Mouse (Mus musculus): ENCODE data around the gene Eif3a.

Eif3a gene

GRCm38 (mm10) chr19:60790551-60791161, at the start of gene Eif3a:
Gene Eif3a (minus strand): TSS chr19:60790658.
- peak; percentile 92 for DNase-seq (ENCODE audit: low read depth in 2 of 2, low spot score in 2 of 2)

GRCm38 (mm10) chr19:60837747-60838146, 47.3 kb upstream of the Eif3a start:
- DNase-seq (ENCODE audit: low read depth in 2 of 2, low spot score in 2 of 2): peak; percentile 67 to 77

GRCm38 (mm10) chr19:60818677-60819076, 28.2 kb upstream of the Eif3a start:
- no peak for DNase-seq (ENCODE audit: low read depth in 2 of 2, low spot score in 2 of 2)

GRCm38 (mm10) chr19:60813133-60813532, 22.7 kb upstream of the Eif3a start:
- DNase-seq (ENCODE audit: low read depth in 2 of 2, low spot score in 2 of 2): no peak

- no peak for DNase-seq (ENCODE audit: low read depth in 2 of 2, low spot score in 2 of 2)
These were observed 21.6 kb upstream of the Eif3a start for GRCm38 (mm10) chr19:60812036-60812389.

GRCm38 (mm10) chr19:60811098-60812035, 20.9 kb upstream of the Eif3a start, which contains the start of gene Fam45a:
Gene Fam45a (plus strand): TSS chr19:60811585.
- peak; percentile 88 to 92 for DNase-seq (ENCODE audit: low read depth in 2 of 2, low spot score in 2 of 2)

GRCm38 (mm10) chr19:60809927-60810326, 19.5 kb upstream of the Eif3a start:
- no peak for DNase-seq (ENCODE audit: low read depth in 2 of 2, low spot score in 2 of 2)

- DNase-seq (ENCODE audit: low read depth in 2 of 2, low spot score in 2 of 2): no peak
These were observed 14.4 kb upstream of the Eif3a start for GRCm38 (mm10) chr19:60804903-60805302.

- no peak for DNase-seq (ENCODE audit: low read depth in 2 of 2, low spot score in 2 of 2)
These were observed 9.6 kb upstream of the Eif3a start for GRCm38 (mm10) chr19:60799867-60800569.

- no peak for DNase-seq (ENCODE audit: low read depth in 2 of 2, low spot score in 2 of 2)
These were observed 7.0 kb upstream of the Eif3a start for GRCm38 (mm10) chr19:60797415-60797814.

GRCm38 (mm10) chr19:60795244-60795643, 4.8 kb upstream of the Eif3a start:
- no peak for DNase-seq (ENCODE audit: low read depth in 2 of 2, low spot score in 2 of 2)

GRCm38 (mm10) chr19:60793170-60793707, 2.8 kb upstream of the Eif3a start:
- DNase-seq (ENCODE audit: low read depth in 2 of 2, low spot score in 2 of 2): no peak

- DNase-seq (ENCODE audit: low read depth in 2 of 2, low spot score in 2 of 2): no peak
These were observed 706 bp upstream of the Eif3a start for GRCm38 (mm10) chr19:60791164-60791563.

GRCm38 (mm10) chr19:60789919-60790506, 445 bp downstream of the Eif3a start:
- peak; percentile 28 to 31 for DNase-seq (ENCODE audit: low read depth in 2 of 2, low spot score in 2 of 2)

GRCm38 (mm10) chr19:60789452-60789851, 1.0 kb downstream of the Eif3a start:
- DNase-seq (ENCODE audit: low read depth in 2 of 2, low spot score in 2 of 2): no peak

- no peak for DNase-seq (ENCODE audit: low read depth in 2 of 2, low spot score in 2 of 2)
These were observed 2.1 kb downstream of the Eif3a start for GRCm38 (mm10) chr19:60788214-60788960.

- no peak for DNase-seq (ENCODE audit: low read depth in 2 of 2, low spot score in 2 of 2)
These were observed 2.9 kb downstream of the Eif3a start for GRCm38 (mm10) chr19:60787465-60788150.

GRCm38 (mm10) chr19:60784712-60785111, 5.7 kb downstream of the Eif3a start:
- DNase-seq (ENCODE audit: low read depth in 2 of 2, low spot score in 2 of 2): no peak

GRCm38 (mm10) chr19:60782034-60782433, 8.4 kb downstream of the Eif3a start:
- DNase-seq (ENCODE audit: low read depth in 2 of 2, low spot score in 2 of 2): no peak

- DNase-seq (ENCODE audit: low read depth in 2 of 2, low spot score in 2 of 2): no peak
These were observed 17.1 kb downstream of the Eif3a start for GRCm38 (mm10) chr19:60773366-60773765.

Data from CD8-positive naive resting alpha-beta T cell, adult 2 months (primary cell).